Mouse (Mus musculus) kidney, postnatal 25 days (tissue): ENCODE results near the gene Cyth2.

Experiments used
- DNase-seq, 2 experiments: peaks; one replicate each; pipeline ENCODE4 v3.0.0; 2021; ENCODE audit warnings: mixed read lengths in 2 of 2

The Cyth2 gene

DNA sequence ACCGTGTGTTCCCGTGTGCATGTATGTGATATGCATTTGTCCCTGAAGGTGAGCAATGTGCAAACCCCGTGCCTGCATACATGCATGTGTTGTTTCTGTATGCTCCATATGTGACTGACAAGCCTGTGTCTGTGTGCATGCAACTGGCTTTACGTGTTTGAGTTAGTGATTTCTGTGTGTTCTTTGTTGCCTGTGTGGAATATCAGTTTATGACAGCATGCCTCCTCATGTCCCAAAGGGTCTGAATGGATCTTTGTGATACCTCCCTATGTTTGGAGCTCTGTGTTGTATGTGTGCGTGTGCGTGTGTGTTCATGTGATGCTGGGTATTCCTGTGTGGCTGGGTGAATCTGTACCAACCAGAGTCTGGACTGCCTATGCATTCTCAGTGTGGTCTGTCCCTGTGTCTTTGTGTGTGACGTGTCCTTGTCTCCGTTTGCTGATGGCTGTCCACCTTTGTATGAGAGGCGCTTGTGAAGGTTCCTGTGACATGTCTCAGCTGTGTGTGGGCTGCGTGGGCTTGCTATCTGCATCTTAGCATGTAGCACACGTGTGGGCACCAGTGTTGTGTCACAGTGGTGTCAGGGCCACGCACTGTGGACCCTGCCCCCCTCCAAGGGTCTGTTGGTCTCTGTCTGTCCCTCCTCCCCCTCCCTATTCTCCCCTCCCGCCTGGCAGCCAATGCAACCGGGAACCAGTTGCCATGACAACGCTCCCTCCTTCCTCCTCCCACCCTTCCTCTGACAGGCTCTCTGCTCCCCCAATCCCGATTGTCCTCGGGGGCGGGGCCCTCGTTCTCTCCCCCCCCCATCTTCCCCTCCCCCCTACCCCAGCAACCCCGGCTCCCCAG, 29.6 kb downstream of the Cyth2 start, which contains the start of gene Sult2b1:
Gene Sult2b1 (minus strand): TSS at position 146 of the 849 bp plus-strand sequence.
- peak; percentile 75 to 84 for DNase-seq

DNA sequence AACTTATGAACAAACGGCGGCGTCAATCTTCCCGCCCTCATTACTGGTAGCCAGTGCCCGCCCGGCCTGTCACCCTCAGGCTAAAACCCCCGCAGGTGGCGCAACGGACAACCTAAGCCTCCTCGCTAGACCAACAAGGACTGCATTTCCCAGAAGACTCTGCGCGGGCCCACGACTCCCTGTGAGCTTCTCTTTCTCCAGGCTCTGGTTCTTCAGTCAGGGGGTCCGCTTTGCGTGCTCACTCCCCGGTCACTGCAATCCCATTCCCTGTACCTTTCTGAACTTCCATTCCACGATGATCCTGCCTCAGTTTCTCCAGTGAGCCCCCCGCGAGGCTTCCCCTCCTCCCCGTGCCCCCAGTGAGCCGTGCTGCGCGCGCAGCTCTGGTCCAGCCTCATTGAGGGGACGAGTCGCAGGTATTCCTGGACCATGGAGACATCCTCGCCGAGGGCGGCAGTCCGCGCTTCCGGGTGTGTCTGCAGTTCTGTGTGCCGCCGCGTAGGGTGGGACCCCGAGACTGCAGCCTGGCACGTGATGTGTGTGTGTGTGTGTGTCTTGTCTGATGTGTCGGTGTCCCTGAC, 30.8 kb downstream of the Cyth2 start, which contains the start of gene Lmtk3:
Gene Lmtk3 (plus strand): TSS at position 228 of the 581 bp plus-strand sequence.
- peak; percentile 69 to 79 for DNase-seq

DNA sequence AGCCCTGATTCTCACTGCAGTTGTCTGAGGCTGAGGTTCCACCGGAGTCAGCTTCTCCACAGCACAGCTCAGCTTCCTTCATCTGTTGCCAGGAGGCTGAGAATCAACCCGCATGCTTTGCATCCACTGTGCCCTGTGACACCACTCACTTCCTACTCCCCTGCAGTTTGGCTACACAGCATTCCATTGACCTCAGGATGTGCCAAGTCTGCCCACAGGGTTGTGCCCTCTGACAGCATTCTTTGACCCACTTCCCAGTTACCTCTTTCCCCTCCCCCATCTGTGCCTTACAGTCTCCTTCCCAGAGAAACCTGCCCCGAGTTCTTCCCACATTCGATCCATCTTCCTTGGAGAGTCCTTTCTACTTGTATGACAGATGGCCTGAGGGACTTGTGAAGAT, 32.1 kb downstream of the Cyth2 start:
- DNase-seq, result peak in 1 of 2 experiments; percentile 37

DNA sequence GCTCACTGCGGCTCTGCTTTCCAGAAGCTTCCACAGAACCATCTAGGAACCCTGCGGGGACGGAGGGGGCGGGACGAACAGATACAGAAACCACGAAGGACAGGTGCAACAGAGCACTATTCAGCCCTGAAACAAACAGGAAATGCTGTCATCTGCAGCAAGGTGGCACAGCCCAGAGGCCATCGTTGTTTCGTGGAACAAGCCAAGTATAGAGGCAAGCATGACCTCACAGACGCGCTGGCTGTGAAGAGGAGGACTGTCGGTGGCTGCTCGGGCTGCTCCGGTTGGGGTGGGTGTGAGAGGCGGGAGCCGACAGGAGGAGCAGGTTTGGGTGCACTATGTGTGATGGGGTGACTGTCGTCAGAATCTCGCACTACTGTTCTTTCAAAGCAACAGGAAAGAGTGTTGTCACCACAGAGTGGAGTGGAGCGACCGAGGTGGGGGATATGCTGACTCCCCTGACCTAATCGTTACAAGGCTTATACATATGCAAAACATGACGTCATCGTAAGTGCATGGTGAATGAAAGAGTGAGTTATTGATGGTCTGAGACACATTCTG, 35.2 kb downstream of the Cyth2 start:
- DNase-seq, result peak in 1 of 2 experiments; percentile 36

DNA sequence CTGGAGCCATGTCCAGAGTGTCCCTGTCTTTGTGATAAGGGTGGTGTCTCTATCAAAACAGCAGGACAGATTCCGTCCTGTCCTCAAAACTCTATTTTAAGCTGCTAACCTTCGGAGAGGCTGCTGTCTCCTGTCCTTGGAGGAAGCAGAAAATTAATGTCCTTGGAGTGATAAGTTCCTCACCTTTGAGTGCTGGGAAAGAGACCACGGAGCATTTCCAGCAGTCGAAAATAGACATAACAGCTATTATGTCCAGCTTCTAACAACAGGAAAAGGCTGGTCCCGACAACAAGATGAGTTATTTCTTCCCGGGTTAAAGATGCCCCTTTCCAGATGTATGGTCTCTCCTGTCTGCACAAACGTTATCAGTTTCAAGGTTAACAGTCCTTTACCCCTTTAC, 39.1 kb downstream of the Cyth2 start:
- DNase-seq, result no peak

DNA sequence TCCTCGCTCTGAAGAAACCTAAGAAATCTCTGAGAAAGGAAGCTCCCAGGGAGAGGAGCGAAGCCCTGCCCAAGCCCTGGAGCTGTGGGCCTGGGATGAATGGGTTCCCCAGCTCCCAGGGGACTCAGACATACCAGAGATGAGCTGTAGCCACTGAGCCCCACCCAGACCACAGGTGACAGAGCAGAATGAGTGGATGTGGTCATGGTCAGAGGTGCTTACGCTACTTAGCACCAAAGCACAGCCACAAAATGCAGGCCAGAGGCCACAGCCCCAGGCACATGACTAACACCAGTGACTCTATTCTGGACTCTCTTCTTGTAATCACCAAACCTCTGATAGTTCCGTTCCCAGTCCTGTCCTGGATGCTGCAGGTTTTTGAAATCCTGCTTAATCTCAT, 43.3 kb downstream of the Cyth2 start:
- no peak for DNase-seq

DNA sequence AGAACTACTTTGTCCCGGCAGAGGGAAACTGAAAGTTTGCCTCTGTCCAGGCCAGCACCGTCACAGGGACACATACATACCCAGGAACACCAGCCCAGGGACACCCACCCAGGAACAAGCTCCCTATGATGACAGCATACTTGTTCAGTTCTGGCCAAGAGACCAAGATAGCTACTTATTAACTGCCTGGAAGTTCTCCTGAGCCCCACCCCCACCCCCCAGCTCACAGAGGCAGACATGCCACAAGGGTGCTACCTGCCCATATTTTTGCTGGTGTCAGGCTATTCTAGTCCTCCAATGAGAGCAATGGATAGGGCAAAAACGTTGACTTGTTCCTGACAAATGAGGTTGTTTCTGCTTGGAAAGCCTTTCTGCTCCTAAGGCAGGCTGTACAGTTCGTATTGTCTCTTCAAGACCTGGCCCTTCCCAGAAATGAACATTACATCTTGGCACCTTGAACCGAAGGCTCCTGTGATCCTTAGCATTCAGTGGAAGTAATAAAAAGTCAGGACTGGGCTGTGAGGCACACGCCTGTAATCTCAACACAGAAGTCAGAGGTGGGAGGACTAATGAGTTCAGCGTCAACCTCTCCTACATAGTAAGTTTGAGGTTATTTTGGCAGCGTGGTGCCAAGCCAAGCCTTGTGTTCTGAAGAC, 43.8 kb downstream of the Cyth2 start:
- DNase-seq, result no peak

DNA sequence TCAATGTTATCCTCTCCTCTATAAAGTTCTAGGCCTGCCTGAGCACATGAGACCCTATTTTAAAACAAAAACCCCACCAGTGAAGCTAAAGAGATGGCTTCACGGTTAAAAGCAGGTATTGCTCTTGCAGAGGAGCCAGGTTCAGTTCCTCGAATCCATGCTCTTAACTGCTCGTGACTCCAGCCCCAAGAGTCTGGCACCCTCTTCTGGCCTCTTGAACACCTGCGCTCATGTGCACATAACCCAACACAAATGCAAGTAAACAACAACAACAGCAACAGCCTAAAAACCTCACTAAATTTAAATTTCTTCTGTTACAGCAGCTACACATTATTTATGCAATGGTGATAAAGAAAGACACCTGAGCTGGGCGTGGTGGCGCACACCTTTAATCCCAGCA, 46.9 kb downstream of the Cyth2 start:
- DNase-seq, result no peak

DNA sequence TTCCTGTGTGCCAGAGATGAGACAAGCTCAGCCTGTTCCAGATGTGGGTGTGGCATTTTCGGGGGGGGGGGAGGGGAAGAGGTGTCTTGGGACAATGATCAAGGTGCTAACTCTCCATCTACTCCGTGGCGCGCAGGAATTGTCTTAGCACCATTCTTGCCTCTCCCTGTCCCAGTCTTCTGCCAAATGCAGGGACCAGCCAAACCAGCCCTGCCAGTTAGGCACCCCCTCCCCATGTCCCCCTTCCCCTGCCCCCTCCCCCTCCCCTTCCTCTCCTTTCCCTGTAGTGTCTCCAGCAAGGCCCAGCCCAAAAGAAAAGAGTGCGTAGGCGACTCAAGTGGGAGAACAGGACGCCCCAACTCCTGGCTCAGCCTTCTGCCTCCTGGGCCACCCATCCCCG, 47.6 kb downstream of the Cyth2 start:
- DNase-seq, result no peak

DNA sequence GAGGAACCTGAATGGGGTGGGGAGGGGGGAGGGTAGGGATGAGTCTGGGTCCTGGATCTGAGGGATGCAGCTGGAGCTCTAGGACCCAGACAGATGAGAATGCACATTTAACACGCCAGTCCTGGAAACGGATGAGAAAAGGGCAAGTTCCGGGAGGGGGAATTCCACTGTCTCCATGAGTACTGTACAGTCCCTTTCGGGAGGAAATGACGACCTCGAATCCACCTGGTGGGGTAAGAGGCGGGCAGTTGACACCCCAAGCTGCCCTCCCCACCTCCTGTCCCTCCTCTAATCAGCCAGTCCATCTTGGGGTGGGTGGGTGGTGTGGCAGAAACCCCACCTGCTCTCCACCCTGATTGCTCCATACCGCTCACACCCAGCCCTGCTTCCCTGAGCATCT, 48.4 kb downstream of the Cyth2 start:
- no peak for DNase-seq

DNA sequence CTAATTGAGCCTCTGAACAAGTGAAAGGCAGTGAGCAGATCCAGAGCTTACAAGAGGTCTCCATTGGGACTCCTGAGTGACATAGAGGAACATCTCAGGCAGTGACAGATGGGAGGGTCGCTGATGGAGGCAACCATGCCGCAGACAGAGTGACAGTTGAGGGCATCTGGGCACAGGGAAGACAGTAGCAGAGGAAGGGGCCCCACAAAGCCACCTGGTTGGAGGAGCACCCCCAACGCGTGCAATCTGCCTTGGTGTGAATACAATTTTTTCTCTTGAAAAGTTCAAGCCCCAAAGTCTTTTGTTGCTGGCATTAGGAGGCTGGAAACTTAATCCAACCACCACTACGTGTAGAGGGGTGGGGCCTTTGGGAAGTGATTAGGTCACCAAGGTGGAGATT, 54.2 kb downstream of the Cyth2 start:
- DNase-seq, result no peak

DNA sequence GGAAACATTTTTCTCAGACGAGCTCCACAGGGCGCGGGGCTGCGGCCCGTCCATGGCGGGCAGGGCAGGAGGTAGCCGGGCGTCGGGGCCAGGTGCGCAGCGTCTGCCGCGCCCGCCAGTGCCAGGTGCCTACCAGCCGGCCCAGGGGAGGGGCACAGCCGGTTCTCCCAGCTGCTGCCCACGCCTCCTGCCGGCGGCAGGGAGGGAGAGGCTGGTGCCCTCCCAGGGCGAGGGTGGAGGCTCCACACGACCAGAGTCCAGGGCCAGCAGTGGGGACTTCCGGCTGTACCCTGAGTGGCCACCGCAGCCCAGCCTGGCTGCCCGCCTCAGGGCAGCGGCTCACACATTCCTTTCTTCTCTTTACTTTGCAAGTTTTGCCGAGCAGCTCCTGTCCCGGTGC, 55.0 kb downstream of the Cyth2 start:
- DNase-seq, result peak; percentile 72 to 91
